Mouse (Mus musculus): ENCODE results near the gene Sh2d5. TPM values are rescaled to one million over a fixed set of nuclear protein-coding genes. Genes with fewer than 3 reads are reported as not detected.

Sh2d5 gene
- 16.7 and 20.3 TPM in 2 replicates for polyA plus RNA-seq (2015; fragmentation: Nextera tagmentation; extraction: Ambion mirVana)

GRCm38 (mm10) chr4:138250088-138250960, at the start of gene Sh2d5, which contains the start of gene Kif17:
Gene Sh2d5 (plus strand): TSS chr4:138250403.
Gene Kif17 (plus strand): TSS chr4:138250435.
- H3K27me3 ChIP-seq (ENCODE audit: control insufficient read depth, insufficient read depth, low read depth, low read length), result no peaks in the 10 kb centered on the region
- H3K9me3 ChIP-seq (replicated peaks; ENCODE audit: control insufficient read depth, low read length, poor library complexity, severe bottlenecking), result no peaks in the 10 kb centered on the region
- WGBS, result under 1% methylated on average over 58 of the region's 74 CpGs
- peak within 1 kb of the TSS; percentile 82 for H3K9ac ChIP-seq (ENCODE audit: low read depth, low read length)
- H3K4me1 ChIP-seq (ENCODE audit: control insufficient read depth, insufficient read depth, low read length), result peaks cover 24% of the 10 kb centered on the region
- H3K4me2 ChIP-seq (ENCODE audit: low read length), result peak within 1 kb of the TSS; percentile 83
- ATAC-seq, result peak; percentile 93
- peak within 1 kb of the TSS; percentile 72 for H3K27ac ChIP-seq (ENCODE audit: low read length)
- peaks cover 6% of the 10 kb centered on the region; the same call in 1 of the 2 replicates for H3K36me3 ChIP-seq (ENCODE audit: control insufficient read depth, insufficient read depth, low read length)
- H3K4me3 ChIP-seq (ENCODE audit: low read depth, low read length), result peak within 1 kb of the TSS; percentile 66

GRCm38 (mm10) chr4:138200769-138201168, 49.4 kb upstream of the Sh2d5 start:
- Histone ChIP-seq H3K4me1 (ENCODE audit: control insufficient read depth, insufficient read depth, low read length) (no peaks in the 10 kb centered on the region), H3K4me2 (ENCODE audit: low read length) (no peak overlapping the region), H3K9ac (ENCODE audit: low read depth, low read length) (no peak overlapping the region), H3K4me3 (ENCODE audit: low read depth, low read length) (no peak overlapping the region), H3K27me3 (ENCODE audit: control insufficient read depth, insufficient read depth, low read depth, low read length) (no peaks in the 10 kb centered on the region), H3K27ac (ENCODE audit: low read length) (no peak overlapping the region), H3K9me3 (replicated peaks; ENCODE audit: control insufficient read depth, low read length, poor library complexity, severe bottlenecking) (no peaks in the 10 kb centered on the region), H3K36me3 (ENCODE audit: control insufficient read depth, insufficient read depth, low read length) (peaks cover 47% of the 10 kb centered on the region)
- 97% methylated on average over 3 of the region's 3 CpGs for WGBS
- ATAC-seq, result no peak

GRCm38 (mm10) chr4:138201696-138202095, 48.5 kb upstream of the Sh2d5 start:
- no peak overlapping the region for H3K9ac ChIP-seq (ENCODE audit: low read depth, low read length)
- no peaks in the 10 kb centered on the region for H3K9me3 ChIP-seq (replicated peaks; ENCODE audit: control insufficient read depth, low read length, poor library complexity, severe bottlenecking)
- no peak overlapping the region for H3K27ac ChIP-seq (ENCODE audit: low read length)
- H3K4me2 ChIP-seq (ENCODE audit: low read length), result no peak overlapping the region
- no peak for ATAC-seq
- no peak overlapping the region for H3K4me3 ChIP-seq (ENCODE audit: low read depth, low read length)
- 85% methylated on average over 9 of the region's 9 CpGs for WGBS
- no peaks in the 10 kb centered on the region for H3K27me3 ChIP-seq (ENCODE audit: control insufficient read depth, insufficient read depth, low read depth, low read length)
- peaks cover 38% of the 10 kb centered on the region for H3K36me3 ChIP-seq (ENCODE audit: control insufficient read depth, insufficient read depth, low read length)
- no peaks in the 10 kb centered on the region for H3K4me1 ChIP-seq (ENCODE audit: control insufficient read depth, insufficient read depth, low read length)

GRCm38 (mm10) chr4:138210116-138210515, 40.1 kb upstream of the Sh2d5 start:
- Histone ChIP-seq H3K4me1 (ENCODE audit: control insufficient read depth, insufficient read depth, low read length) (no peaks in the 10 kb centered on the region; the same call in 1 of the 2 replicates), H3K4me2 (ENCODE audit: low read length) (no peak overlapping the region), H3K9me3 (replicated peaks; ENCODE audit: control insufficient read depth, low read length, poor library complexity, severe bottlenecking) (no peaks in the 10 kb centered on the region), H3K27me3 (ENCODE audit: control insufficient read depth, insufficient read depth, low read depth, low read length) (no peaks in the 10 kb centered on the region), H3K9ac (ENCODE audit: low read depth, low read length) (no peak overlapping the region), H3K36me3 (ENCODE audit: control insufficient read depth, insufficient read depth, low read length) (peaks cover 21% of the 10 kb centered on the region), H3K4me3 (ENCODE audit: low read depth, low read length) (no peak overlapping the region), H3K27ac (ENCODE audit: low read length) (no peak overlapping the region)
- no peak for ATAC-seq
- 86% methylated on average over 5 of the region's 5 CpGs for WGBS

GRCm38 (mm10) chr4:138213861-138214260, 36.3 kb upstream of the Sh2d5 start:
- Histone ChIP-seq H3K36me3 (ENCODE audit: control insufficient read depth, insufficient read depth, low read length) (peaks cover 10% of the 10 kb centered on the region), H3K9ac (ENCODE audit: low read depth, low read length) (no peak overlapping the region), H3K27ac (ENCODE audit: low read length) (no peak overlapping the region), H3K4me1 (ENCODE audit: control insufficient read depth, insufficient read depth, low read length) (peaks cover 20% of the 10 kb centered on the region), H3K9me3 (replicated peaks; ENCODE audit: control insufficient read depth, low read length, poor library complexity, severe bottlenecking) (no peaks in the 10 kb centered on the region), H3K4me2 (ENCODE audit: low read length) (no peak overlapping the region), H3K4me3 (ENCODE audit: low read depth, low read length) (no peak overlapping the region), H3K27me3 (ENCODE audit: control insufficient read depth, insufficient read depth, low read depth, low read length) (no peaks in the 10 kb centered on the region)
- no peak for ATAC-seq
- 87% methylated on average over 3 of the region's 3 CpGs for WGBS

GRCm38 (mm10) chr4:138215671-138216199, 34.5 kb upstream of the Sh2d5 start:
- no peaks in the 10 kb centered on the region for H3K9me3 ChIP-seq (replicated peaks; ENCODE audit: control insufficient read depth, low read length, poor library complexity, severe bottlenecking)
- WGBS, result 33% methylated on average over 13 of the region's 13 CpGs
- H3K9ac ChIP-seq (ENCODE audit: low read depth, low read length), result peak overlapping the region; percentile 97
- ATAC-seq, result no peak
- H3K27me3 ChIP-seq (ENCODE audit: control insufficient read depth, insufficient read depth, low read depth, low read length), result no peaks in the 10 kb centered on the region
- H3K36me3 ChIP-seq (ENCODE audit: control insufficient read depth, insufficient read depth, low read length), result no peaks in the 10 kb centered on the region
- H3K4me3 ChIP-seq (ENCODE audit: low read depth, low read length), result peak overlapping the region; percentile 68
- peak overlapping the region; percentile 100 for H3K27ac ChIP-seq (ENCODE audit: low read length)
- peaks cover 31% of the 10 kb centered on the region for H3K4me1 ChIP-seq (ENCODE audit: control insufficient read depth, insufficient read depth, low read length)
- peak overlapping the region; percentile 64 for H3K4me2 ChIP-seq (ENCODE audit: low read length)

GRCm38 (mm10) chr4:138216200-138216890, 33.9 kb upstream of the Sh2d5 start, which contains the start of gene Hp1bp3:
Gene Hp1bp3 (plus strand): TSS chr4:138216296.
- no peaks in the 10 kb centered on the region for H3K9me3 ChIP-seq (replicated peaks; ENCODE audit: control insufficient read depth, low read length, poor library complexity, severe bottlenecking)
- H3K4me3 ChIP-seq (ENCODE audit: low read depth, low read length), result peak within 1 kb of the TSS; percentile 68
- H3K9ac ChIP-seq (ENCODE audit: low read depth, low read length), result peak within 1 kb of the TSS; percentile 97
- peak; percentile 80 for ATAC-seq
- no peaks in the 10 kb centered on the region for H3K36me3 ChIP-seq (ENCODE audit: control insufficient read depth, insufficient read depth, low read length)
- peak within 1 kb of the TSS; percentile 80 for H3K4me2 ChIP-seq (ENCODE audit: low read length)
- WGBS, result under 1% methylated on average over 58 of the region's 84 CpGs
- no peaks in the 10 kb centered on the region for H3K27me3 ChIP-seq (ENCODE audit: control insufficient read depth, insufficient read depth, low read depth, low read length)
- peak within 1 kb of the TSS; percentile 100 for H3K27ac ChIP-seq (ENCODE audit: low read length)
- peaks cover 31% of the 10 kb centered on the region for H3K4me1 ChIP-seq (ENCODE audit: control insufficient read depth, insufficient read depth, low read length)

GRCm38 (mm10) chr4:138216891-138217392, 33.3 kb upstream of the Sh2d5 start:
- H3K27me3 ChIP-seq (ENCODE audit: control insufficient read depth, insufficient read depth, low read depth, low read length), result no peaks in the 10 kb centered on the region
- peak overlapping the region; percentile 100 for H3K27ac ChIP-seq (ENCODE audit: low read length)
- no peaks in the 10 kb centered on the region for H3K9me3 ChIP-seq (replicated peaks; ENCODE audit: control insufficient read depth, low read length, poor library complexity, severe bottlenecking)
- H3K4me3 ChIP-seq (ENCODE audit: low read depth, low read length), result peak overlapping the region; percentile 68
- WGBS, result under 1% methylated on average over 54 of the region's 68 CpGs
- ATAC-seq, result peak; percentile 93
- no peaks in the 10 kb centered on the region for H3K36me3 ChIP-seq (ENCODE audit: control insufficient read depth, insufficient read depth, low read length)
- H3K4me2 ChIP-seq (ENCODE audit: low read length), result peak overlapping the region; percentile 80
- peak overlapping the region; percentile 97 for H3K9ac ChIP-seq (ENCODE audit: low read depth, low read length)
- H3K4me1 ChIP-seq (ENCODE audit: control insufficient read depth, insufficient read depth, low read length), result peaks cover 31% of the 10 kb centered on the region

All from midbrain, embryonic 16.5 days (tissue).